Mouse (Mus musculus) frontal cortex, postnatal 36 days (tissue): ENCODE results near the gene Slmap.
"Not testable (repeated sequence)": the region's sequence is repeated elsewhere in the genome, so short reads cannot be mapped to it uniquely, and the experiment has no call there.

Experiments
- DNase-seq, 2 experiments: peaks; one replicate each; pipeline ENCODE4 v3.0.0; 2022; ENCODE audit warnings: low spot score in 2 of 2

Gene Slmap

GRCm38 (mm10) chr14:26398508-26399160 lies 136.1 kb downstream of the Slmap start:
- DNase-seq: no peak

DNA sequence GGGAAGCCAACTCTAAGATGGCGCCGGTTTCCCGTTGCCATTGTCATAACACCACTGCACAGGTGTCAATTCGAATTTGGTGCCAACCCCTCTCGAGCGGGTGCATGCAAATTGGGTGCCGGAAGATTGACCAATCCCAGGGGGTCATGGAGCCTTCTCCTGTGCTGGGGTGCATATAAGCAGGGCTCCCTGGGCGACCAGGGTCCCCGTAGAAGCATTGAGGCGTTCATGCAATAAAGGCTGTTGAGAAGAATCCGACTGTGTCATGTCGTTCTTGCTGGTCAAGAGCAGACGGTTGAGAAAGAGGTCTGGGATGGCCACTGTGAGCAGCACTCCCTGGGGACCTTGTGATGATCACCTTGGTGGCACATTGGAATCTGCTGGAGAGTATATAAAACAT lies 142.9 kb downstream of the Slmap start:
- DNase-seq: no peak

DNA sequence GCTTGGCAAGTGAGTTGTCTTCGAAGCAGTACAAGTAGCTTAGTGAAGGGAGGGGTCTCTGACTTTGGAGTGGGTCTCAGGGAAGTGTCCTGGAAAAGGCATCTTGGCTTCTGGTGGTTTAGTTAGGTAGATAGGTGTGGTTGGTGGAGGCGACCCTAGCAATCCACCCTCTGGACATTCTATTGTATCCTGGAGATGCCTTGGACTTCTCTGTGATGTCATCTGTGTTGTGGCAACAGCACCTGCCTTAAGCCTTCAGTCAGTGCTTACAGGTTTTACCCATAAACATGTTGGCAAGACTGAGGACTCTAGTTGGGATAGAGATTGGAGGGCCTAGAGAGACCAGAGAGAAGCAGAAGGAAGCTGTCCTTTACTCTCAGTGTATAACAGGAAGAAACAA lies 145.8 kb downstream of the Slmap start:
- not testable (repeated sequence) for DNase-seq

DNA sequence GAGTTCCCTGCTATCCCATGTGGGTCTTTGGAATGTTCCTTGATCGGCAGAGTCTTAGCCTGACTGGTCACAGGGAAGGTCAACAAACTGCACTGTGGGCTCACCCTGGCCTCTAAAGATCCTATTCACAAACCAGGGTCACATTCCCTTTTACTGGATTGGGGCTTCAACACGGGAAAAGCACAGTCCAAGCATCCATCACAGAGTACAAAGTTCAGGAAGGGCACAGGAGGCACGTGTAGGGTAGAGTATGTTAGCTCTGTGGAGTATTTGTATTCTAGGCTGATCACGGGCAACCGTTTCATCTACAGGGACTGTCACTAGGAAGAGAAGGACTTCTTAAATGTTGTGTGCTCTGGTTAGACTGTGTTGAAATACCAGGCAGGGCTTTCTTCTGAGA lies 147.7 kb downstream of the Slmap start:
- DNase-seq: not testable (repeated sequence)

DNA sequence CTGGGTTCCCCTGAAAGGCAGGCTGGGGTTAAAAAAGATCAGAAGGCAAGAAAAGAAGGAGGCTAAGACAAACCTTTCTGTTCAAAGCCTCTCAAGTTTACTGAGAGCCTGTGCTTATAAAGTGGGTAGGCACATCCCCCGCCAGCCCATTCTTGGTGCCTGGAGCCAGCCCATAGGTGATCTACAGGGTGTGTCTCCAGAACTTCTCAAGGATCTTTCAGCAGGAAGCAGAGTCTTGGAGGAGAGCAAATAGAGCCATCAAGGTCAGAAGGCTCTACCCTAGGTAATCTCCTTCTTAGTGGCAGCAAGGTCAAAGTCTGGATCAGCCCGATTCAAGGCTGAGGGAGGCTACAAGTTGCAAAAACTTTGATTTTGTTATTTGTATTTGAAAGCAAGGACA lies 149.1 kb downstream of the Slmap start:
- not testable (repeated sequence) for DNase-seq

DNA sequence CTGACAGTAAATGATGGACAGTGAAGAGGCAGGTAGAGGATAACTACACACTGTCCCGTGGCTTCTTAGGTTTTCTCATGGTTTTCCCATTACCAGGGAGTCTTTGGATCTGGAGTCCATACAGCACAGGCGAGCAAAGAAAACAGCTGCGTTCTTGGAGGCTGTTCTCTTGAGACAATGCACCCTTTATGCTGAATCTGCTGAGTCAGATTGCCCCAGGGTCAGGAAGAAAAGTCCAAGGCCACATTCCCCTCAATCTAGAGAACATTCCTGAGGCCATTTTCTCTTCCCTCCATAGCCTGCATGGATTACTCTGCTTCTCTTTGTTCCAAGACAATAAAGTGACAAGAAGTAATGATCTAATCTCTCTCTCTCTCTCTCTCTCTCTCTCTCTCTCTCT lies 155.7 kb downstream of the Slmap start:
- DNase-seq: no peak

DNA sequence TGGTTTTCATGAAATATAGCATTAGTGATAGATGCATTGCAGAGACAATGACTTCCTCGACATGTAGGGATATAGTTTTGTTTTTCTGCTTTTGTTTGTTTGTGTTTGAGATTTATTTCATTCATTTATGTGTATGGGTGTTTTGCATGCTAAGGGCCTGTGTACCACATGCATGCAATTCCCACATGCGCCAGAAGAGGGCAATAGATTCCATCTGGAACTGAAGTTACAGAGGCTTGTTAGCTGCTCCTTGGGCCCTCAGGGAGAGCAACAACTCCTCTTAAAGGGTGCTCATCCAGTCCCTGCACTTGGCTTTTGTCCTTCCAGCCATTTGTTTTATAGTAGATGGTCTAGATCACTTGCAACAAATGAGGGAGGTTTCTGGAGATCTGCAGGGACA lies 158.1 kb downstream of the Slmap start:
- peak; percentile 51 to 62 for DNase-seq
